Mouse (Mus musculus) limb, embryonic 12.5 days (tissue): ENCODE measurements around the gene Dusp5. TPM values are rescaled to one million over a fixed set of nuclear protein-coding genes. Genes with fewer than 3 reads are reported as not detected.
A peak's percentile ranks its signal among the peaks of the same experiment; 100 is the strongest.
"Not testable (repeated sequence)": the region's sequence is repeated elsewhere in the genome, so short reads cannot be mapped to it uniquely, and the experiment has no call there.

Source experiments
- ATAC-seq: fragments of 200-750 bp; cut with Nextera tagmentation; 2 replicates; pipeline ENCODE4 v1.8.0; 2017; ENCODE audit warnings: low read depth, moderate TSS enrichment; ENCODE audit not compliant: insufficient number of reproducible peaks, insufficient read depth, low FRiP score, low TSS enrichment
- H3K27ac ChIP-seq: fragments of 300-500 bp; sonication (generic); 2 replicates; pipeline ENCODE4 v1.5.1; 2016; ENCODE audit warnings: mild to moderate bottlenecking, moderate library complexity
- H3K27me3 ChIP-seq: fragments of 300-500 bp; sonication (generic); 2 replicates; pipeline ENCODE4 v1.6.1; 2016; ENCODE audit warnings: mild to moderate bottlenecking, moderate library complexity
- H3K36me3 ChIP-seq: fragments of 300-500 bp; sonication (generic); 2 replicates; pipeline ENCODE4 v1.6.1; 2016; ENCODE audit warnings: mild to moderate bottlenecking, moderate library complexity
- H3K4me1 ChIP-seq: fragments of 300-500 bp; sonication (generic); replicated peaks from 2 replicates; pipeline ENCODE4 v1.6.1; 2016
- H3K4me2 ChIP-seq: fragments of 300-500 bp; sonication (generic); 2 replicates; pipeline ENCODE4 v1.6.1; 2016; ENCODE audit warnings: mild to moderate bottlenecking, moderate library complexity
- H3K4me3 ChIP-seq: fragments of 300-500 bp; sonication (generic); replicated peaks from 2 replicates; pipeline ENCODE4 v1.5.1; 2016; ENCODE audit warnings: mild to moderate bottlenecking
- H3K9ac ChIP-seq: fragments of 300-500 bp; sonication (generic); replicated peaks from 2 replicates; pipeline ENCODE4 v1.6.1; 2016; ENCODE audit warnings: mild to moderate bottlenecking, moderate library complexity
- H3K9me3 ChIP-seq: fragments of 300-500 bp; sonication (generic); 2 replicates; pipeline ENCODE4 v1.6.1; 2016; ENCODE audit warnings: mild to moderate bottlenecking, moderate library complexity
- WGBS: fragments of 180-500 bp; shearing (Covaris S2); methylation state at CpG from one replicate; pipeline ENCODE4 v1.1.7; 2016; 5-methylcytosine and 5-hydroxymethylcytosine counted together
- polyA plus RNA-seq: library from polyadenylated mRNA; unstranded; fragments of >200 nt; fragmentation: Nextera tagmentation; extraction: Ambion mirVana; gene quantifications from 2 replicates; pipeline ENCODE4 v1.2.1, GENCODE M21; 2016

The Dusp5 gene
- polyA plus RNA-seq, 1 experiment from 2014 or later = 3.9 TPM

DNA sequence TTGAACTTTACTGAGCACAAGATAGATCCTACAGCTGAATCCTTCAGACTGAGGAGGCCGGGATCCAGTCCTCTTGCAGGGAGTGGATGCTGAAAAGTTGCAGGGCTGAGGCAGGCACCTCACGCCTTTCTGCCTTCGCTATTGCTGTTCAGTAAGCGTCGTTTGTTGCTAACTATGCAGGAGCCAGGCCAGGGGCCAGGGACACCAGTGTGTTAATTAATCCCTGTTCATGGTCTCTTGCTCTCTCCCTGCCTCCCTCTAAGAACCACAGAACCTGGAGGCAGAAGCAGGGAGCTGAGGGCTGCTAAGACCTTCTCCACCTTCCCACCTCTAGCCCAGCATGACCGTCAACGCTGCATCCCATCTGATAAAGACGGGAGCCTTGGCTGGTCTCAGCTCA, 29.9 kb upstream of the Dusp5 start:
- H3K9ac ChIP-seq = no peak overlapping the region
- H3K4me3 ChIP-seq = no peak overlapping the region
- H3K27ac ChIP-seq = no peak overlapping the region
- H3K27me3 ChIP-seq = no peaks in the 10 kb centered on the region
- H3K4me2 ChIP-seq = no peak overlapping the region
- no peaks in the 10 kb centered on the region for H3K9me3 ChIP-seq
- ATAC-seq = no peak
- WGBS = 83% methylated on average over 8 of the region's 8 CpGs
- no peaks in the 10 kb centered on the region for H3K36me3 ChIP-seq
- peaks cover 8% of the 10 kb centered on the region; the same call in 1 of the 2 replicates for H3K4me1 ChIP-seq

DNA sequence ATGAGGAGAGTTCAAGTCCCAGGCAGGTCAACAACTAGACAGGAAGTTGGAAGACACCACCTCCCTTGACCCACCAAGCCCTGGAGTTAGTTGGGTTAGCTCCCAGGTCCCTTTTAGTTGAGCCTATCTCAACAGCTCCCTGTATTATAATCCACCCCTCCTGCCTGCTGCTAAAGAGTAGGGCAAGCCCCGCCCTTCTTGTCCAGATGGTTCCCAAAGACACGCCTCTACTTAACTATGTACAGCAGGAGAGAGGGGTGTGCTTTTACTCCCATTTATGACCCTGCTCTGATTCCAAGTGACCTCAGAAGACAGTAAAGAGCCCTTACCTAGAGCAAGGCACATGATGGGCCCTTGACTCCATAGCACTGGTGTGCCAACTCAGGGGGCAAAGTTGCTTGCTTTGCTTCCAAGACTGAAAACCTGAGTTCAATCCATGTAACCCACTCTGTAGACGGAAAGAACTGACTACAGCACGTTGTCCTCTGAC, 29.4 kb upstream of the Dusp5 start:
- H3K27ac ChIP-seq = no peak overlapping the region
- no peaks in the 10 kb centered on the region for H3K9me3 ChIP-seq
- peaks cover 8% of the 10 kb centered on the region; the same call in 1 of the 2 replicates for H3K4me1 ChIP-seq
- H3K36me3 ChIP-seq = no peaks in the 10 kb centered on the region
- no peaks in the 10 kb centered on the region for H3K27me3 ChIP-seq
- H3K9ac ChIP-seq = no peak overlapping the region
- ATAC-seq = no peak
- 81% methylated on average over 4 of the region's 4 CpGs for WGBS
- H3K4me2 ChIP-seq = no peak overlapping the region
- H3K4me3 ChIP-seq = no peak overlapping the region

DNA sequence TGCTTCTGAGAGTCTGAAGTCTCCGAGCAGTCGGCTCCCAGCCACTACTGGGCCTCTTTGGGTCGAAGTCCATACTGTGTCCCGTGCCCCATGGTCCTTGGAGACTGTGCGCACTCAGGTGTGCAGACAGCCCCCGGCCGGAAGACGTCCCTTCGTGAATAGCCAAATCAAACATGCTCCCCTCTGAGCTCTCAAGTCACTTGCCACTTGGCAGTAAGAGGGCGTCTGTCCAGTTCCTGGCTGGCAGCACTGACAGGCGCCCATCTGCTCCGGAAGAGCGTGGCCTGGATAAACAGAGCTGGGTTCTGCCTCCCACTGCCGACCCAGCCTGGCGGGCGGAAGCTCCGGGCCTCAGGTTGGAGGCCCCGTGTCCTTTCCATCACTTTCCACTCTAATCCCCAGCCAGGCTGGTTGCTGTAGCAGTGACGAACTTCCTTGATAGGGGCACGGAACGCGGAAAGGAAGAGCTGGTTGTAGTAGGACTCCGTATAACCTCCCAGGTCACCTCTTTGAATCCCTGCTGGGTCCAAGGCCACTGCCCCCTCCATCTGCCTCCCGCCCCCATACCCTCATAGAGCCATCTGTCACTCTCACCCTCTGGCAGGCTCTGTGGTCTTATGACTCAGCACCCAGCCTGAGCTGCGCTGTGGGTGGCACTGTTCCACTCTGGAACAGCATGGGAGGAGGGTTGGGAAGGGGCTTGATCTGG, 28.5 kb upstream of the Dusp5 start:
- ATAC-seq = no peak
- WGBS = 83% methylated on average over 25 of the region's 25 CpGs
- Histone ChIP-seq H3K4me3 (no peak overlapping the region), H3K27ac (no peak overlapping the region), H3K9ac (no peak overlapping the region), H3K36me3 (no peaks in the 10 kb centered on the region), H3K4me2 (no peak overlapping the region), H3K9me3 (no peaks in the 10 kb centered on the region), H3K27me3 (no peaks in the 10 kb centered on the region; the same call in 1 of the 2 replicates), H3K4me1 (peaks cover 8% of the 10 kb centered on the region; the same call in 1 of the 2 replicates)

DNA sequence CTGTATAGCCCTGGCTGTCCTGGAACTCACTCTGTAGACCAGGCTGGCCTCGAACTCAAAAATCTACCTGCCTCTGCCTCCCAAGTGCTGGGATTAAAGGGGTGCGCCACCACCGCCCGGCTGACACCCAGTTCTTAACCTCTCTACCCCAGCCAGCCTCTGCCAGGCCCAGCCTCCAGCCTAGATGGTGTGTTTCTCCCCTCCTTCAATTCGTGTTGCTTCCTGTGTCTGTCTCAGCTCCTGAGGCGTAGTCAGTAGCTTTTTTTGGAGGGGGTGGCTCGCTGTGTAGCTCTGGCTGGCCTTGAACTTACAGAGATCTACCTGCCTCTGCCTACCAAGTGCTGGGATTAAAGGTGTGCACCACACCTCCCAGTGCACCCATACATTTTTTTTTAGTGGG, 27.7 kb upstream of the Dusp5 start:
- H3K27ac ChIP-seq, H3K9me3 ChIP-seq, H3K4me3 ChIP-seq, ATAC-seq, H3K4me1 ChIP-seq, H3K27me3 ChIP-seq, H3K9ac ChIP-seq, H3K4me2 ChIP-seq, H3K36me3 ChIP-seq: not testable (repeated sequence)
- WGBS = 87% methylated on average over 7 of the region's 7 CpGs

DNA sequence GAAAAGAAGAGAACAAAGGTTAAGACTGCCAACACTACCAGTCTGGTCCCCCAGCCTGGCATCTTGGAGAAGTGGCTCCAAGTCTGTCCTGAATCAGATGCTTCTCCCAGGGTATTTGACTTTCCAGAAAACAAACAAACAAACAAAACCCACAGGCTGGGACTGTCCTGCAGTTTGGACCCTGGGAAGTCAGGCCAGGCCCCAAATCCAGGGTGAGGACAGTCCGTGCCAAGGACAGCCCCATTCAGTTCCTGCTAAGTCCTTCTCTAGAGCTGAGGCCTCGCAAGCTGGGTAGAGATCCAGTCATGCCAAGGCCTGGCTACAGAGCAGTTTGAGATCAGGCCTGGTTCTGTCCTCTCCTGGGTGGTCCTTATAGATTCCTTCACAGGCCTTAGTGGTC, 27.1 kb upstream of the Dusp5 start:
- Histone ChIP-seq H3K36me3 (no peaks in the 10 kb centered on the region), H3K27ac (no peak overlapping the region), H3K9ac (no peak overlapping the region), H3K4me2 (no peak overlapping the region), H3K4me1 (peaks cover 8% of the 10 kb centered on the region; the same call in 1 of the 2 replicates), H3K4me3 (no peak overlapping the region), H3K27me3 (no peaks in the 10 kb centered on the region; the same call in 1 of the 2 replicates), H3K9me3 (no peaks in the 10 kb centered on the region)
- ATAC-seq = no peak
- WGBS = 94% methylated on average over 2 of the region's 2 CpGs

DNA sequence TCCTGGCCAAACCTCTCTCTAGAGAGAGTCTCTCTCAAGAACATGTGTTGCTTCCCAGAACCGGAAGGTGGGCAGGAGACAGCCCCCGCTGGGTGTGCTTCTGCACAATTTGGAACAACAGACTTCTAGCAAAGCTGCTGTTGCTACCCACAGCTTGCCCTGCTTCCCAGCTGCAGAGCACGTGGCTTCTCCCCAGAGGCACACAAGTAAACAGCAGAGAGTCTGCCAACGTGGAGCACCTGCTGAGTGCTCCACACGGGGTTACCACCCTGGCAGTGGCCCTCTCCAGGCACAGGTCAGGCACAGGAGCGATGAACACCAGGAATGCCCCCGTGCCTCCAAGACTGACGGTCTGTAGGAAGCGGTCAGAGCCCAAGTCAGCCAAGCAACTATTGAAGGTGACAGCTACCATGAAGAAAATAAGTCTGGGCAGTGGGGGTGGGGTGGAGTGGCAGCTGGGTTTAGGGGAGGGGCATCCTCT, 26.0 kb upstream of the Dusp5 start:
- 0 out of 2 replicates have a peak overlapping the region, but pooled peaks have one; percentile 9 for H3K9ac ChIP-seq
- no peak overlapping the region for H3K4me2 ChIP-seq
- no peak for ATAC-seq
- H3K27ac ChIP-seq = no peak overlapping the region
- H3K4me3 ChIP-seq = no peak overlapping the region
- 54% methylated on average over 9 of the region's 9 CpGs for WGBS
- H3K27me3 ChIP-seq = no peaks in the 10 kb centered on the region; the same call in 1 of the 2 replicates
- no peaks in the 10 kb centered on the region for H3K36me3 ChIP-seq
- peaks cover 8% of the 10 kb centered on the region; the same call in 1 of the 2 replicates for H3K4me1 ChIP-seq
- no peaks in the 10 kb centered on the region for H3K9me3 ChIP-seq

DNA sequence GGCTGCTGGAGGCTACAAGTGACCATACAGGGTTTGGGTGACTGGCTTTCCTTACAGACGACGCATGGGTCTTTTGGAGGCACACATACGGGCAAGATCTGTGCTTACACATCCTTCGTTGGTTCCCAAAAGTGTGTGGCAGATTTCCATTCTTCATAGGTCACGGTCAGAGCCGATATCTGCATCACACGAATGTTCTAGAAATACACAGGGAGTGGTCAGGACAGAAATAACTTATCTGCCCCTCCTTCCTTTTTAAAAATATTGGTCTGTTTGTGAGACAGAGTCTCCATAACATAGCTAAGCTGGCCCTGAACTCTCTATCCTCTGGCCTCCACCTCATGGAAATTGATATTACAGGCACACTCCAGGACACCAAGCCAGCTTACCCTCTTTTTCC, 24.7 kb upstream of the Dusp5 start:
- no peak overlapping the region for H3K4me3 ChIP-seq
- H3K36me3 ChIP-seq = no peaks in the 10 kb centered on the region
- H3K4me2 ChIP-seq = no peak overlapping the region
- peaks cover 8% of the 10 kb centered on the region; the same call in 1 of the 2 replicates for H3K4me1 ChIP-seq
- 91% methylated on average over 7 of the region's 7 CpGs for WGBS
- no peaks in the 10 kb centered on the region; the same call in 1 of the 2 replicates for H3K27me3 ChIP-seq
- ATAC-seq = no peak
- no peak overlapping the region for H3K27ac ChIP-seq
- no peaks in the 10 kb centered on the region for H3K9me3 ChIP-seq
- H3K9ac ChIP-seq = no peak overlapping the region

DNA sequence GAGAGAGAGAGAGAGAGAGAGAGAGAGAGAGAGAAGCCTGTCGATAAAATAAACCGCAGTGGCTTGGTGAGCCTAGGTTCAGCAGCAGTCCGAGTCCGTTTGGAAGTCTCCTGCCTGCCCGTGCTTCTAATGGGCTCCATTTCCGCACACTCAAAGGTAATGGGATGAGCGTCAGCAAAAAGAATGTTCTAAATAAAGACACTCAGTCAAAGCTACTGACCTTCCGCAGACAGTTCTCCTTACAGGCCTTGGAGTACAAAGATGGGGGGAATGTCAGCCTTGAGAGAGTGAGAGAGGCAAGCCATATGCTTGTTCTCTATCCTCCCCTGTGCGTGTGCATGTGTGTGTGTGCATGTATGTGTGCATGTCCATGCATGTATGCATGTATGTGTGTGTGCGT, 23.2 kb upstream of the Dusp5 start:
- no peak for ATAC-seq
- peaks cover 8% of the 10 kb centered on the region; the same call in 1 of the 2 replicates for H3K4me1 ChIP-seq
- H3K9me3 ChIP-seq = no peaks in the 10 kb centered on the region
- H3K4me3 ChIP-seq = no peak overlapping the region
- no peak overlapping the region for H3K9ac ChIP-seq
- no peaks in the 10 kb centered on the region; the same call in 1 of the 2 replicates for H3K27me3 ChIP-seq
- no peaks in the 10 kb centered on the region for H3K36me3 ChIP-seq
- H3K27ac ChIP-seq = no peak overlapping the region
- 75% methylated on average over 10 of the region's 10 CpGs for WGBS
- no peak overlapping the region for H3K4me2 ChIP-seq

DNA sequence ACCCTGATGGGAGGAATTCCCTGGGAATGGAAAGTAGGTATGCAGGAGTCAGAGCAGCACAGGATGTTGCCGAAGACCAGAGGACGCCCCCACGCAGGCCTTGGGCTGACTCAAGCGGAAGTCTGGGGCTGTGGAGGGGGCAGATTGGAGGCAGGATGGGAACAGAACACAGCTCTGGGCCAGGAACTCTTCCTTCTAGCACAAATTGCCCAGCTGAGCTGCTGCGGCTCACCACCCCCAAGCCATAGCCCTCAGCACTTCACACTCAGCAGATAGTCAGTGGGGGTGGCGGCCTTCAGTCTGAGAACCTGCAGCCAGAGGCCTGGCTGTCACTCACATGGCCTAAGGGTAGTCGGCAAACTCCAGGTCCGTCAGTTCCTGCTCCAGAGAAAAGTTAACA, 21.4 kb upstream of the Dusp5 start:
- Histone ChIP-seq H3K4me1 (peaks cover 13% of the 10 kb centered on the region), H3K36me3 (no peaks in the 10 kb centered on the region), H3K27ac (no peak overlapping the region), H3K9me3 (no peaks in the 10 kb centered on the region), H3K4me3 (no peak overlapping the region), H3K9ac (no peak overlapping the region), H3K4me2 (no peak overlapping the region), H3K27me3 (no peaks in the 10 kb centered on the region; the same call in 1 of the 2 replicates)
- 38% methylated on average over 8 of the region's 8 CpGs for WGBS
- no peak for ATAC-seq

DNA sequence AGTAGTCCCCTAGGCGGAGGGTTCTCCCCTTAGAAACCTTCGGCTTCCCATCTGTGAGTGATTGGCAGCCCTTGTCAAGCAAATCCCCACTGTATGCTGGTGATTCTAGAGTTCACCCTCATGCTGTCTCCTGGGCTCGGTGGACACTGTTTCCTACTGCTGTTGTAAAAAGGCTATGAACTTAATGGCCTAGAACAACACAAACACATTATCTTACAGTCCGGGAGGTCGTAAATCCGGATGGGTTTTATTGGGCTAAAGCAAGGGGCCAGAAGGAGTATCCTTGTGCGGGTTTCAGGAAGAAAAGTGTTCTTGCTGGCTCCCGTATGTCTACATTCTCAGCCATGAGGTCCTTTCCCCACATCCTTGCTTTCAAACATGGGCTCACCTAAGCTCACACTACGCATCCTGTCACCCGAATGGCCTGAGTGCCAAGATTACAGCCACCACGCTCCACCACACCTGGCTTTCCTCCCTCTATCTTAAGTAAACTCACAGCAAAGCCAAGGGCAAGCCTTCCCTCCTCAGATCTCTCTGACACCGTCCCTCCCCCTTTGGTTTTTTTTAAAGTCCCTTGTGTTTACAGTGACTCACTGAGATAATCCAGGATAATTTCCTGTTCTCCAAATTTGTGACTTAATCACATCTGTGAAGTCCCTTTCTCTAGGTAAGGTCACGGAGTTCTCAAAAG, 17.5 kb upstream of the Dusp5 start:
- no peak overlapping the region for H3K27ac ChIP-seq
- H3K36me3 ChIP-seq = no peaks in the 10 kb centered on the region
- H3K9ac ChIP-seq = no peak overlapping the region
- no peaks in the 10 kb centered on the region for H3K27me3 ChIP-seq
- no peak overlapping the region for H3K4me2 ChIP-seq
- ATAC-seq = no peak
- no peaks in the 10 kb centered on the region for H3K9me3 ChIP-seq
- H3K4me1 ChIP-seq = peaks cover 6% of the 10 kb centered on the region; the same call in 1 of the 2 replicates
- no peak overlapping the region for H3K4me3 ChIP-seq
- 26% methylated on average over 13 of the region's 13 CpGs for WGBS

DNA sequence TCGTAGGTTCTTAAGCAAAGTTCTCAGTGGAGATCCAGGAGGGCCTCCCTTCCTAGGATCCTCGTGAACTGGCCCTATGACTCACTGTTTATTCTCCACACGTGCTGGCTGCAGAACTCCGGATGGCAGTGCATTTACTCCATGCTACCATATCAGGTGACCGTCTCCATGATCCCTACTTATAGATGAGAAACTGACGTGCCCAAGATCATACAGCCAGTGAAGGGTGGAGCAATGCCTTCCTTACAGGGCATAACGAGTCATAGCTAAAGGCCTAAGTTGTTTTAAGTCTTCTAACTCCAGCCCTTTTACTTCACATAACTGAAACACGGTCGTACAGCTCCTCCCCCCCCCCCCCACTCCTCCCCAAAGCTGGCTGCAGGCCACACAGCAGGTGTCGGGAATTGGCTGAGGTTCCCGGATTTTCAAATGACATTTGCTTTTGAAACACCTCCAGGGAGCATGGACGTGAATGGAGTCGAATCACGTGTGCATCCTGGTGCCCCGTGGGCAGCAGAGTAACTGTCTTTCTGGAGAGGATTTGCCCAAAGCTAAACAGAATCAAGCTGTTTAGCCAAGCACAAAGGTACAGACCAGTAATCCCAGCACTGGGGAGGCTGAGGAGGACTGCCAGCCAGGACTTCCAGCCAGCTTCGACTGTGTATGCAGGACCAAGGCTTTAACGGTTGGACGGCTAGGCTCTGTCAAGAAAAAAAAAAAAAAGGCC, 11.4 kb upstream of the Dusp5 start:
- 0 out of 2 replicates have a peak, but pooled peaks cover 2% of the 10 kb centered on the region for H3K4me1 ChIP-seq
- no peak overlapping the region for H3K4me3 ChIP-seq
- H3K36me3 ChIP-seq = no peaks in the 10 kb centered on the region
- no peaks in the 10 kb centered on the region for H3K9me3 ChIP-seq
- H3K27ac ChIP-seq = no peak overlapping the region
- 47% methylated on average over 18 of the region's 18 CpGs for WGBS
- H3K9ac ChIP-seq = no peak overlapping the region
- H3K27me3 ChIP-seq = peaks cover 10% of the 10 kb centered on the region; the same call in 1 of the 2 replicates
- no peak overlapping the region for H3K4me2 ChIP-seq
- ATAC-seq = no peak
